Mouse (Mus musculus) neural tube, embryonic 15.5 days (tissue): Measurements from ENCODE around the gene Setx. TPM values are rescaled to one million over a fixed set of nuclear protein-coding genes. Genes with fewer than 3 reads are reported as not detected.

Experiments used
- ATAC-seq: fragments of 200-750 bp; cut with Nextera tagmentation; 2 replicates; pipeline ENCODE4 v1.8.0; 2017; ENCODE audit warnings: mild to moderate bottlenecking, moderate TSS enrichment, moderate library complexity; ENCODE audit not compliant: low FRiP score
- H3K27ac ChIP-seq: fragments of 300-500 bp; sonication (generic); replicated peaks from 2 replicates; pipeline ENCODE4 v1.5.1; 2015; ENCODE audit warnings: mild to moderate bottlenecking, inconsistent platforms
- H3K27me3 ChIP-seq: fragments of 300-500 bp; sonication (generic); replicated peaks from 2 replicates; pipeline ENCODE4 v1.6.1; 2015; ENCODE audit warnings: inconsistent platforms
- H3K36me3 ChIP-seq: fragments of 300-500 bp; sonication (generic); 2 replicates; pipeline ENCODE4 v1.6.1; 2015; ENCODE audit warnings: inconsistent platforms
- H3K4me1 ChIP-seq: fragments of 300-500 bp; sonication (generic); 2 replicates; pipeline ENCODE4 v1.6.1; 2015; ENCODE audit warnings: inconsistent platforms
- H3K4me2 ChIP-seq: fragments of 300-500 bp; sonication (generic); 2 replicates; pipeline ENCODE4 v1.6.1; 2015; ENCODE audit warnings: inconsistent platforms, mild to moderate bottlenecking, moderate library complexity
- H3K4me3 ChIP-seq: fragments of 300-500 bp; sonication (generic); replicated peaks from 2 replicates; pipeline ENCODE4 v1.5.1; 2015; ENCODE audit warnings: mild to moderate bottlenecking, inconsistent platforms
- H3K9ac ChIP-seq: fragments of 300-500 bp; sonication (generic); replicated peaks from 2 replicates; pipeline ENCODE4 v1.6.1; 2015; ENCODE audit warnings: mild to moderate bottlenecking, inconsistent platforms
- H3K9me3 ChIP-seq: fragments of 300-500 bp; sonication (generic); replicated peaks from 2 replicates; pipeline ENCODE4 v1.6.1; 2016; ENCODE audit warnings: inconsistent platforms
- WGBS: fragments of 180-500 bp; shearing (Covaris S2); methylation state at CpG from one replicate; pipeline ENCODE4 v1.1.7; 2015; ENCODE audit warnings: mixed read lengths; 5-methylcytosine and 5-hydroxymethylcytosine counted together
- polyA plus RNA-seq: library from polyadenylated mRNA; unstranded; fragments of >200 nt; fragmentation: Nextera tagmentation; extraction: Ambion mirVana; gene quantifications from 2 replicates; pipeline ENCODE4 v1.2.1, GENCODE M21; 2015

Setx gene
- polyA plus RNA-seq, 1 experiment from 2014 or later, result 10.2 TPM

GRCm38 (mm10) chr2:29226671-29227070 lies 102.7 kb downstream of the Setx start:
- no peak overlapping the region for H3K27ac ChIP-seq
- no peaks in the 10 kb centered on the region for H3K9me3 ChIP-seq
- H3K27me3 ChIP-seq, result no peaks in the 10 kb centered on the region
- H3K4me3 ChIP-seq, result no peak overlapping the region
- H3K9ac ChIP-seq, result no peak overlapping the region
- 72% methylated on average over 4 of the region's 4 CpGs for WGBS
- H3K4me1 ChIP-seq, result no peaks in the 10 kb centered on the region
- H3K36me3 ChIP-seq, result no peaks in the 10 kb centered on the region
- no peak for ATAC-seq
- no peak overlapping the region for H3K4me2 ChIP-seq

- no peak for ATAC-seq
- H3K4me3 ChIP-seq, result no peak overlapping the region
- H3K9me3 ChIP-seq, result no peaks in the 10 kb centered on the region
- H3K4me1 ChIP-seq, result no peaks in the 10 kb centered on the region
- no peak overlapping the region for H3K4me2 ChIP-seq
- no peak overlapping the region for H3K9ac ChIP-seq
- H3K27ac ChIP-seq, result no peak overlapping the region
- WGBS, result 72% methylated on average over 9 of the region's 9 CpGs
- H3K36me3 ChIP-seq, result no peaks in the 10 kb centered on the region
- H3K27me3 ChIP-seq, result no peaks in the 10 kb centered on the region
Measured at GRCm38 (mm10) chr2:29230191-29230835, 106.3 kb downstream of the Setx start.

Other genes with a start within 250 kb of the Setx start
- 4.5 and 7.5 TPM in 2 replicates for gene Barhl1, start 207.5 kb upstream of the Setx start, polyA plus RNA-seq
- 0.47 and 0.49 TPM in 2 replicates for gene Cfap77, start 69.1 kb upstream of the Setx start, polyA plus RNA-seq
- 5.7 and 8.0 TPM in 2 replicates for gene Ttf1, start 63.9 kb upstream of the Setx start, polyA plus RNA-seq
- gene Ntng2, start 128.8 kb downstream of the Setx start, polyA plus RNA-seq, result 1.3 and 1.7 TPM in 2 replicates
- gene Med27, start 222.6 kb downstream of the Setx start, polyA plus RNA-seq, result 63.4 and 67.6 TPM in 2 replicates